Mouse (Mus musculus): ENCODE data around the gene Akna.

Gene Akna

DNA sequence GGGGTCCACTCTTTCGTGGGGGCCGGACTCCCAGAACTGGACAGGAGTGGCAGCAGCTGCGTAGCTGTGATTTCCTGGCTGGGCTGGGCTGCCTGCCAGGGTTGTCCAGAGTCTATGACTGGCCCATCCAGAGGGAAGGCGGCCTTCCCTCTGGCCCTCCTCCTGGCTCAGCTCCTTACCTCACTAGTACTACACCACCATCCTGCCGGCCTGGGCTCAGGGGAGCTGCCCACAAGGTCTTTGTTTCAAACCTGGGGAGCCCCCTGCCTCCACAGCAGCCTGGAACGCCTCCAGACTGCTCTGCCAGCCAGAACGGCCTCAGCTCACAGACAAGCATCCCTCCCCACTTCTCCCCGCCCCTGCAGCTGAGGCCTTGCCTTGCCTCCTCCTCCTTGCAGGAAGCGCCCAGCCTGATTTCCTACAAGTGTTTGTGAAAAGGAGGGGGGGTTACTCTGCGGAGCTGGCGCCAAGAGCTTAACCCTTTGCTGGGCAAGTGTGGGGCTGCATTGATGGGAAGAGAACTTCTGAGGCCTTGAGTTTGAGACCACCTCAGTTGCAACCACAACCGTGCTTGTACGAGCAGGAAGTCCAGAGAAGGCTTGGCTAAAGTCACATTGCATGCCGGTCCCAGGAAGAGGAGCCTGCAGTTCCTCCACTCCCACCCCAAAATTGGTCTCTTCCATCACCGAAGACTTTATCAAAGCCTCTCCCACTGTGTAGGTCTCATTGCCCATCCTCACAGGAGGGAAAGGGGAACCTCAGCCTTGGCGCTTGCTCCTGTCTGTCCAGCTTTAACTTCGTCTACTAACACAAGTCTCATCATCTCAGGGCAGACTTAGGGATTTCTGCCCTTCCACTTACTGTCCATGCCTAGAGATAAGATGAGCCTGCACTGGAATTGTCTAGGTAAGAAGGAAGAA, at the start of gene Akna:
Akna (minus strand) TSS at position 315 of the 920 bp plus-strand sequence.
- peak; percentile 75 for DNase-seq (ENCODE audit: low spot score)

DNA sequence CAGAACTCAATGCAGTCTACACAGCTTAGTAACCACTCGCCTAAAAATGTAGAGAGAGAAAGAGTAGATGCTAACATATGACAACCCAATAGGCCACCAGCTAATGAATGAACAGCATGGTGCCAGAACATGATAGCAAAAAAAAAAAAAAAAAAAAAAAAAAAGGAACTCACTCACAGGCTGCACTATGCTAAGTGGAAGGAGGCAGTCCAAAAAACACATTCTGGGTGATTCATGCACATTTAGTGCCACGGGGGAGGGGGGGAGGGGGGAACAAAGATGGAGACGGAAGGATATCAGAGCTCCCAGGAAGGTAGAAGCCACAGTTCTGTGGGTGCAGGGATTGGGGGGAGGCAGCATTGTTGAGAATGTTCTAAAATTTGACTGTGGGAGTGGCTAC, 49.4 kb upstream of the Akna start:
- DNase-seq (ENCODE audit: low spot score): no peak

DNA sequence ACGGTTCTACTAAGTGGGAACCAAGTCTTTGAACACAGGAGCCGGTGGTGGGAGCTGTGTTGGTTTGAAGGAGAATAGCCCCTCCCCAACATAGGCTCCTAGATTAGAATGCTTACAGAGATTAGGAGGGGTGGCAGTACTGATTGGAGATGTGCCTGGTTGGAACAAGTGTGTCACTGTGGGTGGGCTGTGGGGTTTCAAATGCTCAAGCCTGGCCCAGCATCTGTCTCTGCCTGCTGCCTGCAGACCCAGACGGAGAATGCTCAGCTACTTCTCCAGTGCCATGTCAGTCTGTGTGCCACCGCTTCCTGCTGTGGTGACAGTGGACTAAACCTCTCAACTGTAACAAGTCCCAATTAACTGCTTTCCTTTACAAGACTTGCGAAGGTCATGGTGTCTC, 47.4 kb upstream of the Akna start:
- no peak for DNase-seq (ENCODE audit: low spot score)

DNA sequence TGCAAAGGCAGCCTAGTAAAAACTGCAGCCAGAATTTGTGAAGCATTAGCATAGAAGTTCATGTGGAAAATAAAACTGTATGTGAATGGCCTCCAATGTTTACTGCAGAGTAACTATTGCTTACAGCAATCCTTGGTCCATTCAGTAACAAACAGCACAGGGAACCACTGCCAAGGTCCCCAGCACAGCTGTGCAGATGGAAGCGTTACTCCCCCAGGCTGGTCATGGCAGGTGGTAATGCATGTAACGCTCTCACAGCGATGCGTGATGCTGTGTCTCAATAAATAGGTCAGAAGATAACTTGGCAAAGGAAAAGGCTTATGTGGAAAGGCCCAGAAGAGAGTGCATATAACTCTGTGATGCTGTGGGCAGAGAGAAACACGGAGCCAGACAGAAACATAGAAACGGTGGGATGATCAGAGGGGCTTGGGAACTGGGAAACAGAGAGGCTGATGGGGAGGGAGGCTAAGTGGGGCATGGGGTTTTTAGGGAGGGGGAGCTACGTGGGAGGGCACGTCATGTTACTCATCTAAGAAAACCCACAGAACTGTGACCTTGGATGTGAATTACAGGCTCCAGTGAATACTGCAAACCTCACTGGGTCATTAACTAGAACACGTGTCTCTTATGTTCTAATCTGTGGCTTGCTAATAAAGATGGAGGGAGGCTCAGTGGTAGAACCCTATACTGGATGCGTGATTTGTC, 41.4 kb upstream of the Akna start:
- no peak for DNase-seq (ENCODE audit: low spot score)

DNA sequence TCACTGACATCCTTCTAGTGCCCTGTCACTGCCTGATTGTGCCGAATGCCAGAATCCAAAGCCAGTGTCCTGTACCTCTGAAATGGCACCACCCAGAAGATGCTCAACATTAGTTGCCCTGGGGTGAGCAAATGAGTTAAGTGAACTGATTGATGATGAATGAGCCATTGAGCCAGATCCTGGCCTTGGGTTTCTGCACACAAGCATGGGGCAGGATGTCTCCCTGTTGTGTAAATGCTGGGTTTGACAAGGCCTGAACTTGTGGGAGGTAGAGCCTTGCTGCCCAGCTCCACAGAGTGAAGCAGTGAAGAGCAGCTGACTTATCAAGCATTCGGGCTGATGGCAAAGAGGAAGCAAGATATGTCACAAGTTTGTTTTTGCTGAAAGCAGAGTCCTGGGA, 39.9 kb upstream of the Akna start:
- no peak for DNase-seq (ENCODE audit: low spot score)

DNA sequence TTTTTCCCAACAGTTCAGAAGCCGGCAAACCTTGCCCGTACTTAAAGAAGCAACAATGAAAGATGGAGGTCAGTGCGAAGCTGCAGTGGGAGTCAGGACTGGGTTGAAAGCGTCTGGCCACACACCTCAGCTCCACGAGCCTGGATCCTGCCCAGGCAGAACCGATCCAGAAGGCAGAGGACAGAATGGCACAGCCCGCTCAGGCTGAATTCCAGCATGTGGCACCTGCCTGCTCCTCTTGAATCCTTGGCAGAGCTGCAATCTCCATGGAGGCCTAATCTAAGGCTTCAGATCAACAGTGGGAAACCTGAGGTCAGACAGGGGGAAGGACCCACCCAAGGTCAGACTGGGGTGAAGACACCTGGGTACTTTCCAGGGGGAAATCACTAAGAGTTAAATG, 38.5 kb upstream of the Akna start:
- DNase-seq (ENCODE audit: low spot score): no peak

DNA sequence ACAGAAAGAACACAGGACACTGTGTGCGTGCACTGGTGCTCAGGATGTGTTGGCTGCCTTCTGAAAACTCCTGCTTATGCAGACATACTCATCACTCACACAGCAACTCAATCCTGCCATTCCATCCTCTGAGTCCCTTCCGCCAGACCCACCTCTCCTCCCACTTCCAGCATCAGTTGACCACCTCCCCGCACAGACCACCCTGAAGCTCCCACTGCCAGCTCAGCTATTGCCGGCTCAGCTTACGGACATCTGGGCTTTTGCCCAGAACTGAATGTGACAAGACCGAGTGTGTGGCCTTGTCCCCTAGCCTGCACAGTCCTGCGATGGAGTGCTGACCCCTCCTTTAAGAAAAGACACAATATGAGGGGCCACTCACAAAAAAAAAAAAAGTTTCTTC, 37.1 kb upstream of the Akna start:
- no peak for DNase-seq (ENCODE audit: low spot score)

DNA sequence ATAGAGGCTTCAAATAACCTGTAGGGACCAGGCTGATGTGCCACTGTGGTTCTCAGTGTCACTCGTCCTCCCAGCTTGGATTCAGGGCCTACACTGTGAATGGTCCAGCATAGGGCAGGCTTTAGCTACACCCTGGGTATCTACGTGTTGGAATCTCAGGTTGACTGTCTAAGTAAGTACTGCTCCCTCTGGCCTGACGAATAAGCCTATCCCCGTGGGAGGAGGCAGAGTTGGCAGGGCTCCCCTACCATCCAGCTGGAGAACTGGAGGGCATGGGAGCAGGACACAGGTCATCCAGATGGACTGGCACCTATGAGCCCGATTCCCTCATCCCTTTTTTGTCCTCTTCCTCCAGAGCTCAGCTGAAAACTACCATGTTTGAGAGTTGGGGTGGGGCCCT, 34.8 kb upstream of the Akna start:
- DNase-seq (ENCODE audit: low spot score): no peak

DNA sequence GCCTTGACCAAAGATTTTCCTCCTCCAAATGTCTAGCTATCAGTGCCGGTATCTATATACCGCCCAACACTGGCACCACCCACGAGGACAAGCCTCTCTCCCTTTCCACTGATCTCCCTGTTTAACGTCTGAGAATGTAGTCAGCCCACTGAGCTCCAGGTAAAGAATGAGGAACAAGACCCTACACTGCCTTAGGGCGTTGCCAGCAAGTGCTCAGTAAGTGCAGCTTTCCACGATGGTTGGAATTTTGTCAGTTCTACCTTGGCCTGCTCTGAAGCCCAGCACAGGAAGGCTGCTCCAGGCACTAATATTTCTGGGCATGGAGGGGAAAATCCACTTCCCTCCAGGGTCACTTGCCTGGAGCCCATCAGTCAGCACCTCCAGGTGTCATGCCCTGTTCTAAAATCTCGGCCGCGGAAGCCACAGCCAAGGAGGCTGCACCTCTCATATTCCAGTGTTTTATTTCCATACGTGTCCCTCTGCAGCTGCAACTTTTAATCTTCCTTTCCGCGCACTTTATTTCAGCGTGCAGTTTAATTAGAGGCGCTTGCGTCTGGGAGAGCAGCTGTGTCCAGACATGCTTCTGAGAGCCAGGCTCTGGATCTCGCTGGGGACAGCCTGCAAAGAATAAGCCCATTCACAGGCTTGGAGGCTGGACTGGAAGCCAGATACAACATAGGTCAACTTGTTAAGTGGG, 34.1 kb upstream of the Akna start:
- DNase-seq (ENCODE audit: low spot score): no peak

DNA sequence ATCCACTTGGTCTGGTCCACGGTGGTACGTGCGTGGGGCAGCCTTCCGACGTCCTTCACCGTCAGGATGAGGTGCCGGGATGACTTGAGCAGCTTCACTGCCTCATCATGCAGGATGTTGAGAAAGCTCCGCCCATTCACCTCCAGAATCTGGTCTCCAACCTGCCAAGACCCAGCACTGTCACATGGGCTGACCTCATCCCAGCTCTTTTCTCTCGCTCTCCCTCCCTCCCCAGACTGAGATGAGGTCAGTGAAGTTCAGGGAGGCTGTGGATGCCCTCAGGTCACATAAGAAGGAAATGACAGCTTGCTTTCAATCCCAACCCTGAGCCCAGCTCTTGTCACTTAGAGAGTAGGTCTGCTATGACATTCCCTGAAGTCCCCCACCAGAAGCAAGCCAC, 32.2 kb upstream of the Akna start:
- no peak for DNase-seq (ENCODE audit: low spot score)

DNA sequence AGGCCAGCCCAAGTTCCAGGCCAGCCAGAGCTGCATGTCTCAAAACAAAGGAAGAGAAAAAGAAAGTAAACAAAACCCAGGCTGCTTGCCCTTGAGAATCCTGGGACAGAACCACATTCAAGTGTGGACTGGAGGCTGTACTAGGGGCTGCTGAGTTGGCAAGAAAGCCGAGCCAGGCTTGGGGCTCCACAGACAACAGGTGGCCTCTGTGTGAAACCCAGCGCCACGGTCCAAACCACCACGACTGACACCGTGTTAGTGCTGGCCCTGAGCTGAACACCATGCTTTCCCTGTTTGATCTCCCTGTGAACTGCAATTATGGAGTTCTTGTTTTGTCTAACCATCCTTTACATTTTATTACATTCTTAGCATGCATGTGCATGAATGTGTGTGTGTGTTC, 27.9 kb upstream of the Akna start:
- no peak for DNase-seq (ENCODE audit: low spot score)

DNA sequence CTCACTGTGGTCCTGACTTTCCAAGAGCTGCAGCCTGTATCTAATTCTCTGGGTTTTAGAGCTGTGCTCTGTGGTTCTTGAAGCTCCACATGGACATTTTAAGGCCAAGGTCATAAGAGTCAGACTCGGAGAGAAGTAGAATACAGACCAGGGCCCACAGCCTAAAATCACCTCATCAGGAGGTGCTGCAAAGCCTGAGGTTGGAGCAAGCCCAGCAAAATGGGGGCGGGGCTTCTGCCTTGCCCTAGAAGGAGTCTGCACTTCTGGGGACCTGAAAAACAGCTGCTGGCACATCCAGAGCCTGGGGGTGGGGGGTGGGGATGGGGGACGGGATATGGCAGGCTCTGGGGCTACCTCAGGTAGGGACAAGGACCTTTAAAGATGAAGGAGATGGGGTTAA, 27.2 kb upstream of the Akna start:
- DNase-seq (ENCODE audit: low spot score): no peak

DNA sequence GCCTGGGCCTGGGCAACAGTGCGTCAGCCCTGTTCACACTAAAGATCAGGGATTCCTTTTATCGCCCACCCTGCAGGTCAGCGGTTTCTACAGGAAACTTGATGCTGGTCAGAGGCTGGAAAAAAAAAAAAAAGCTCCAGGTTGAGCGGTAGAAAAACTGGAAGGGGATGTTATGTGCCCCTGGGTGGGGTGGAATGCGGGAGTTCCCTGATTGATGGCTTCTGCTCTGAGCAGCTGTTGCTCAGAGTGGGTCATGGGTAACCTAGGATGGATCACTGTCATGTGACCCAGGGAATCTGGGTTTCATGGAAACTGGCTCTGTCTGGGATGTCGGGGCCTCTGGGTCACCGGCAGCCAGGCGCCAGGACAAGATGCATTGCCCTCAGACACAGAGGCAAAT, 23.2 kb upstream of the Akna start:
- DNase-seq (ENCODE audit: low spot score): no peak

DNA sequence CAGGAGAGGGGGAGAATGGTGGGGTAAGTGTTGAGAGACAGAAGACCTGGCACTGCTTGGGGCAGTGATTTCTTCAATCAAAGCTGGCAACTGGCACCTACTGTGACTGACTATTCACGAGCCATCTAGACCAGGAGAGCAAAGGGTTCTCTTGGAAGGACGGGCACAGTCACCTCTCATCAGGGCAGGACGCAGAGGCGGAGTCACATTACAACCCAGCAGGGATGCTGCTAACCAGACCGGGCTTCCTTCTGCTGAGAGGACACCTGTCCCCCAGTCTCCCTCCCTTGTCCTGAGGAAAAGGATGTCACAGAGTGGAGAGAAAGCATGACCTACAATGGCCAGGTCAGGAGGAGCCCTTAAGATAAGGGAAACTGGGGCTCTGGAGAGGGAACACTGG, 20.7 kb upstream of the Akna start:
- DNase-seq (ENCODE audit: low spot score): no peak

DNA sequence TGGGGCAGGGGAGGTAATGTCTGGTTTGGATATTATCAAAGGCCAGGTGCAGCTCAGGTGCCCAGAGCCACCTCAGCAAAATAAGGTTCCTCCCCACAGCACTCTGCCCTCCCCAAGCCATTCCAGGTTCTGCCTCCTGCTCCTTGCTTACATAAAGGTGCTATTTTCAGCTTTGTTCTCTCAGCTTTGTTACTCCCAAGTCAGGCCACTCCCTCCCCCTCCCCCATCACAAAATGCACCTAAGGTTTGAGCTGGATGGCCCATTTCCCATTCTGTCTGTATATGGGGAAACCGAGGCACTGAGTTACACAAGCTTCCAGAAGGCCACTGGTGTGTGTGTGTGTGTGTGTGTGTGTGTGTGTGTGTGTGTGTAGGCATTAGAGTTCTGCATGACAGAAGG, 20.1 kb upstream of the Akna start:
- no peak for DNase-seq (ENCODE audit: low spot score)

DNA sequence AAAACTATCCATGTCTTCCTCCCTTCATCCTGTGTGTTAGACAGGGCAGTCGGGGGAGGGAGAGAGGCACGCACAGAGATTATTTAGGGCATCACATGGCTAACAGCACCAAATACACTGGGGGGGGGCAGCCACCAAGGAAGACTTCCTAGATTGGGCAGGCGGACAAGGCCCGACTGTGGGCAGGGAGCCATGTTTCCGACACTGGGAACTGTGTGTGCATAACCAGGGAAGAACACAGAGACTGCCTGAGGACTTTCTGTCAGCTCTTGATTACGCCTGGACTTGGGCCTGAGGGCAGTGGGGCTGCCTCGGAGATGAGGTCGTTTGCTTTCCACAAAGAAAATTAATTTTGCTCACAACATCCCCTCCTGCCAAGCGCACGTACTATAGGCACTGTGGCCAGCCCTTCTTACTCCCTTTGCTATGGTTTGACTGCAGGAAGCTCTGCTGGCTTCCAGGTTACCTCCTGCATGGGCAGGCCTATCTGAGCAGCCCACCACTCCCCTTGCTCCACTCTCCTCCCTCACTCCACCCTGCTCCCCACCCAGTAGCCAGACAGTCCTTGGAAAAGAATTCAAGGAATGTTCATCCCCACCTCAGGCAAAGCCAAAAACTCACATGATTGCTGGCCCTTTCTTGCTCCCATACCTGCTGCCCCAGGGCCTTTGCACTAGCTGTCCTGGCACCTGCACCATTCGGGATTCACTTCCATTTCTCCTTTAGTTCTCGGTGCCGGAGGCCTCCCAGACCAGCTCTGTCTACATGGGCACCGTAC, 17.2 kb upstream of the Akna start:
- peak; percentile 53 for DNase-seq (ENCODE audit: low spot score)

DNA sequence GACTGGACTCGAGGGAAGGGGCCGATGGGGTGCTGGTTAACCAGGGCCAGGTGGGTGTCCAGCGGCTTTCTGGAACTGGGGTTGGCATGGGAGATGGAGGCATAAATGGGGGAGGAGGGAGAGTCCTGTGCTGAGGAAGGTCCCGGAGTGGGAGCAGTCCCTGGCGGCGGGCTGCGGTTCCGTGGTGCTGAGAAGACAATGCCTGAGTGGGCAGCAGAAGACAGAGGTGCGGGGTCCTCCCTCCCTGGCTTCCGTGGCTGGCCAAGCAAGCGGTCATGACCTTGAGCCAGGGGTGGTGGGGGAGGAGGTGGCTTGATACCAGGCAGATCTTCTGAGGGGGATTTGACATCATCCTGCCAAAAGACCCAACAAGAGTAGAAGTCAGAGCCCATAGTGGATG, 15.1 kb upstream of the Akna start:
- DNase-seq (ENCODE audit: low spot score): no peak

DNA sequence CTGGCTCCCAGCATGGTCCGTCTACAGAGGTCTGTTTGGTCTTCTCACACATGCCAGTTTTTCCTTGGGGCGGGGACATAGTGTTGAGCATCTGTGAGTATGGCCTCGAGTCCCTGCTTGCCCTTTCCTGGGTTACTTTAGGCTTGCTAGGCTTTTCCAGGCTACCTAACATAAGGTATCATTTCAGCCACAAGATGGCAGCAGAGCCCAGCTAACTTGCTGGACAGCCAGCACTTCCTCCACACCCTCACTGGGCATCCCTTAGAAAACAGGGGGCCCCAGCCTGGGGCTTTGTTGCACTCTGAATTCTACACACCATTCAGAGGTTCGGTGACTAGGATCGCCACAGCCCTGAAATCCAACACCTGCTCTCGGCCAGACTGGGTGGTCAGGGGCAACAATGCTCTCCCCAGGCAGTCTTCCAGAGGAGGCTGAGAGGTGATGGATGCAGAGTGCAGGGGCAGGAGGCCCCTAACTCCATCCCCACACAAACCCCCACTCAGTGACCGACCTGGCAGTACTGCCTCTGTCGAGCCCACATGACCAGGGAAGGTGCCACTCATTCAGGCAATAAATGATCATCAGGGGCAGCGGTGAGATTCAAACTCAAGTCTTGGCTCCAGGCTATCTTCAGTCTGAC, 14.3 kb upstream of the Akna start:
- peak; percentile 48 for DNase-seq (ENCODE audit: low spot score)

DNA sequence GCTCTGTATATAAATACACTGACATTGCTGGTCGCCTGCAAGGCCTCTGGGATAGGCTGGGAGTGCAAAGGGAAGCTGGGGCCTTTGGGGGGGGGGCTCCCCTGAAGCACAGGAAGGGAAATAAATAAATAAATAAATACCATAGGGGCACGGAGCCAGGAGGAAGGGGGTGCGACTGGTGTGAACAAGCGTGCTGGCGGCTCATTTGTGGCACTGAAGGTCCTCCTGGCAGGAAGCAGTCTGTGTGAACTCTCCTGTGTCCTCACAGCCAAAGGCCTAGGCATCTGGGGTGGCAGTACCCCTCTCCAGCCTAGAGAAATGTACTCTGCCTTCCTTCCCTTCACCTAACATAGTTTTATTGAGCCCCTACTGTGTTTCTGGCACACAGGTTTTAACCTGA, 11.8 kb upstream of the Akna start:
- DNase-seq (ENCODE audit: low spot score): no peak

DNA sequence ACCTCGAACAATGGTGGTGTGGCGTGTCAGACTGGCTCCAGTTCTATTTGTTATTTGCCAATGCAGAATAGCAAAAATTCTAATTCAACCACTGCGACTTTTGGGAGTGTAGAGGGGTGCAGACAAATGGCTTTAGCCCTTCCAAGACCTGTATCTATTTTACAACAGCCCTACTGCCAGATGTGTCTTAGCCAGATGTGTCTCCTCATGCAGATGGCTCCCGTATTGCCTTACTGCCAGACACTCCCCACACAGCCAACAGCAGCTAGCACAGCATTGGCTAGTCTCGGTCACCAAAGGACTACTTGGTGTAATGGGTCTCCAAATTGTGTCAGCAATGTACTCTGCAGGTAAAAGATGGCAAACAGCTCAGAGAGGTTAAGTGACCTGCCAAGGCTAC, 8.1 kb upstream of the Akna start:
- no peak for DNase-seq (ENCODE audit: low spot score)

DNA sequence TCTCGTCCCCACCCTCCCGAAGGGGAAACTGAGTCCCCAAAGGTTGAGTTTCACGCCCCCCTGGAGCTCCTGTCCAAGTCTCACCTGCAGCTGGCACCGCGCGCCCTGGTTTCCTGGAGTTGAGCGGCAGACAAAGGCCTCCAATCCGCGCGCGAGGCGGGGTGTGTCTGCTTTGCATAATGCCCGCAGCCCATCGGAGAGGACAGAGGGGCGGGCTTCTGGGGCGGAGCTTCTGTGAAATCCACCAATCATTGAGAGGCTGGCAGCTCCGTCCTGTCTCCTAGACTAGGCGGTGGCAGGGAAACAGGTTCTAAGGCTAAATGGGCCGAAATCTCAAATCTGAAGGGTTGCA, 7.4 kb upstream of the Akna start:
- peak; percentile 93 for DNase-seq (ENCODE audit: low spot score)

Measured in testis, postnatal 14 days (tissue).